Mouse (Mus musculus) left cerebral cortex, adult 9 months (tissue): ENCODE results near the gene Lrrc10b.

Source experiments
- DNase-seq, 2 experiments: peaks; one replicate each; pipeline ENCODE4 v3.0.0; 2022; ENCODE audit warnings: low spot score in 2 of 2

Gene Lrrc10b

GRCm38 (mm10) chr19:10444685-10445369, 12.4 kb downstream of the Lrrc10b start:
- DNase-seq, result no peak

- no peak for DNase-seq
Observed at GRCm38 (mm10) chr19:10437521-10437920, 19.8 kb downstream of the Lrrc10b start.

GRCm38 (mm10) chr19:10436726-10437125, 20.5 kb downstream of the Lrrc10b start:
- DNase-seq, result no peak

- DNase-seq, result peak in 1 of 2 experiments; percentile 80
Observed at GRCm38 (mm10) chr19:10435908-10436307, 21.4 kb downstream of the Lrrc10b start.

GRCm38 (mm10) chr19:10434927-10435326, 22.3 kb downstream of the Lrrc10b start:
- no peak for DNase-seq

- DNase-seq, result peak in 1 of 2 experiments; percentile 67
Observed at GRCm38 (mm10) chr19:10433879-10434540, 23.3 kb downstream of the Lrrc10b start.

GRCm38 (mm10) chr19:10433225-10433624, 24.0 kb downstream of the Lrrc10b start:
- DNase-seq, result no peak

GRCm38 (mm10) chr19:10431841-10432240, 25.4 kb downstream of the Lrrc10b start:
- DNase-seq, result no peak

GRCm38 (mm10) chr19:10431410-10431809, 25.9 kb downstream of the Lrrc10b start:
- DNase-seq, result no peak

GRCm38 (mm10) chr19:10429371-10429770, 27.9 kb downstream of the Lrrc10b start:
- no peak for DNase-seq

- no peak for DNase-seq
Observed at GRCm38 (mm10) chr19:10427431-10427830, 29.8 kb downstream of the Lrrc10b start.

GRCm38 (mm10) chr19:10426793-10427192, 30.5 kb downstream of the Lrrc10b start:
- DNase-seq, result no peak

- DNase-seq, result no peak
Observed at GRCm38 (mm10) chr19:10426312-10426711, 31.0 kb downstream of the Lrrc10b start.

- DNase-seq, result no peak
Observed at GRCm38 (mm10) chr19:10425484-10426270, 31.6 kb downstream of the Lrrc10b start.

GRCm38 (mm10) chr19:10424751-10425150, 32.5 kb downstream of the Lrrc10b start:
- no peak for DNase-seq

- DNase-seq, result no peak
Observed at GRCm38 (mm10) chr19:10421986-10422976, 35.0 kb downstream of the Lrrc10b start.

- peak in 1 of 2 experiments; percentile 69 for DNase-seq
Observed at GRCm38 (mm10) chr19:10417436-10417835, 39.8 kb downstream of the Lrrc10b start.

GRCm38 (mm10) chr19:10416889-10417288, 40.4 kb downstream of the Lrrc10b start:
- DNase-seq, result peak in 1 of 2 experiments; percentile 53

- no peak for DNase-seq
Observed at GRCm38 (mm10) chr19:10415508-10415907, 41.8 kb downstream of the Lrrc10b start.

- no peak for DNase-seq
Observed at GRCm38 (mm10) chr19:10413701-10414242, 43.5 kb downstream of the Lrrc10b start.
